Mouse (Mus musculus) liver, adult 2 months (tissue): ENCODE results near the gene Asl.

Source experiments
- CTCF ChIP-seq: fragments of 200-500 bp; IDR thresholded peaks from 2 replicates; pipeline ENCODE4 v1.5.1; 2011; ENCODE audit warnings: low read depth, low read length, control low read depth
- POLR2A ChIP-seq: fragments of 200-500 bp; IDR thresholded peaks from 2 replicates; pipeline ENCODE4 v1.6.1; 2011; ENCODE audit warnings: low read length, control low read depth; ENCODE audit not compliant: insufficient read depth; ENCODE audit errors: extremely low read depth

DNA sequence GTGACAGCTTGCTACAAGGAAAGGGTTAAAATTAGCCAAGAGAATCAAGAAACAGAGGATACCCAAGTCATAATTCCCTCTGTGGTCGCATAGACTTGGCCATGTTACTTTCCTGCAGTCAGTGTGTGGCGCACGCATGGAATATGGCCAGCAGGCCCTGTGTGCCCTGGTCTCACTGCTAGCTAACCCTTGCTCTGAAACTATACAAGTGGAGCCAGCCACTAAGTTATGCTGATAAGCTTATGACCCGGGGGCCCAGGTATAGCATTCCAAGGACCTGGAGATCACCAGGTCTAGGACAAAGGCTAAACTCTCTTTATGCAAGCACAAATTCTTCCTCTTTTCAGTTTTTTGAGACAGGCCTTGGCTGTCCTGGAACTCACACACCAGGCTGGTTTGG is 11.8 kb upstream of the Asl start:
- TF ChIP-seq POLR2A (no peak), CTCF (no peak)
